Mouse (Mus musculus) hindbrain, embryonic 13.5 days (tissue): ENCODE results near the gene Canx. TPM values are rescaled to one million over a fixed set of nuclear protein-coding genes. Genes with fewer than 3 reads are reported as not detected.
A peak's percentile ranks its signal among the peaks of the same experiment; 100 is the strongest.

Experiments used
- ATAC-seq: fragments of 200-750 bp; cut with Nextera tagmentation; 2 replicates; pipeline ENCODE4 v1.8.0; 2017; ENCODE audit warnings: moderate TSS enrichment; ENCODE audit not compliant: low FRiP score
- H3K27ac ChIP-seq: fragments of 300-500 bp; sonication (generic); 2 replicates; pipeline ENCODE4 v1.5.1; 2015; ENCODE audit warnings: inconsistent platforms, mild to moderate bottlenecking, moderate library complexity
- H3K27me3 ChIP-seq: fragments of 300-500 bp; sonication (generic); 2 replicates; pipeline ENCODE4 v1.6.1; 2015; ENCODE audit warnings: mild to moderate bottlenecking, inconsistent platforms
- H3K36me3 ChIP-seq: fragments of 300-500 bp; sonication (generic); 2 replicates; pipeline ENCODE4 v1.6.1; 2015; ENCODE audit warnings: mild to moderate bottlenecking, inconsistent platforms
- H3K4me1 ChIP-seq: fragments of 300-500 bp; sonication (generic); replicated peaks from 2 replicates; pipeline ENCODE4 v1.6.1; 2015; ENCODE audit warnings: inconsistent platforms
- H3K4me2 ChIP-seq: fragments of 300-500 bp; sonication (generic); 2 replicates; pipeline ENCODE4 v1.6.1; 2015; ENCODE audit warnings: inconsistent platforms, mild to moderate bottlenecking, moderate library complexity
- H3K4me3 ChIP-seq: fragments of 300-500 bp; sonication (generic); 2 replicates; pipeline ENCODE4 v1.5.1; 2015; ENCODE audit warnings: mild to moderate bottlenecking, inconsistent platforms
- H3K9ac ChIP-seq: fragments of 300-500 bp; sonication (generic); 2 replicates; pipeline ENCODE4 v1.6.1; 2015; ENCODE audit warnings: mild to moderate bottlenecking, inconsistent platforms
- H3K9me3 ChIP-seq: fragments of 300-500 bp; sonication (generic); 2 replicates; pipeline ENCODE4 v1.6.1; 2016; ENCODE audit warnings: inconsistent platforms
- WGBS: fragments of 180-500 bp; shearing (Covaris S2); methylation state at CpG from one replicate; pipeline ENCODE4 v1.1.7; 2015; 5-methylcytosine and 5-hydroxymethylcytosine counted together
- polyA plus RNA-seq: library from polyadenylated mRNA; unstranded; fragments of >200 nt; fragmentation: Nextera tagmentation; extraction: Ambion mirVana; gene quantifications from 2 replicates; pipeline ENCODE4 v1.2.1, GENCODE M21; 2015

Canx gene
- polyA plus RNA-seq, 1 experiment from 2014 or later: 269 TPM

DNA sequence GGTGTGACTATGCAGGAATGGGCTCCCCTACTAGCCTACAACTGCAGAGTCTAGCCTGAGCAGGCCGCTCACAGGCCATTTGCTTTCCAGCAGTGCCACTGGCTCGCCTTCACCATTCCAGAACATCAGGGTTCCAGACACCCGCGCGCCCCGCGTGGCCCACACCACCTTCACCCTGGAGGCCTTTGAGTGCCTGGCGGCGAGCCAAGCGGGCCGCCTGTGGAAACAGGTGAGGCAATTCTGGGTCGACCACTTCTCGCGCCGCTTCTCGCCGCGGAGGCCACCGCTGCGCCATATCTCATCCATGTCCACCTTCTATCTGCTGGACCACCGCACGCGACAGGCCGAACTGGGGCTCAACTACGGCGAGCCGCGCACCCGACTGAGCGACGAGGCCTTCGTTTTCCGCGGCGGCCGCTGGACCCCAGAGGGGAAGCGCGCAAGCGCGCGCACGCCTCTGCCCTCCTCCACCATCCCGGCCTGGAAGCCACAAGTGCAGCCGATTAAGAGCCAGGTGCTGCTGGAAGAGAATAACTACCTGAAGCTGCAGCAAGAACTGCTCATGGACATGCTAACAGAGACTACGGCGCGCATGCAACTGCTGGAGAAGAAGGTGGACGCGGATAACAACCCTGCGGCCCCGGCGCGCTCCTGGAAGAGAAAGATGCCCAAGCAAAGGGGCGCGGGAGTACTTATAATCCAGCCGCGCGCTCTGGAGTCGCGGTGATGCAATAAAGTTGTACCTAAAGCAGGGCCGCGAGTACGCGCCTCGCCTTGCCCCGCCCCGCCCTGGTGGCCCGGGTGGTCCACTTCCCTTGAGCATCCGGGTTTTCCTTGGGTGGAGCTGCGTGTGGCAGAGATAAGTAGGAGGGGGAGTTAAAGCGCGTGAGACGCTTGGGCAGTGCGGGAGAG lies 33.7 kb upstream of the Canx start:
- peak overlapping the region; percentile 73 for H3K9ac ChIP-seq
- H3K4me2 ChIP-seq: peak overlapping the region; percentile 89
- peak overlapping the region; percentile 56 for H3K4me3 ChIP-seq
- no peaks in the 10 kb centered on the region for H3K9me3 ChIP-seq
- peak overlapping the region; percentile 72 for H3K27ac ChIP-seq
- H3K4me1 ChIP-seq: peaks cover 9% of the 10 kb centered on the region; the same call in 1 of the 2 replicates
- peak; percentile 79 for ATAC-seq
- peaks cover 24% of the 10 kb centered on the region for H3K27me3 ChIP-seq
- H3K36me3 ChIP-seq: no peaks in the 10 kb centered on the region
- 3% methylated on average over 74 of the region's 74 CpGs for WGBS

DNA sequence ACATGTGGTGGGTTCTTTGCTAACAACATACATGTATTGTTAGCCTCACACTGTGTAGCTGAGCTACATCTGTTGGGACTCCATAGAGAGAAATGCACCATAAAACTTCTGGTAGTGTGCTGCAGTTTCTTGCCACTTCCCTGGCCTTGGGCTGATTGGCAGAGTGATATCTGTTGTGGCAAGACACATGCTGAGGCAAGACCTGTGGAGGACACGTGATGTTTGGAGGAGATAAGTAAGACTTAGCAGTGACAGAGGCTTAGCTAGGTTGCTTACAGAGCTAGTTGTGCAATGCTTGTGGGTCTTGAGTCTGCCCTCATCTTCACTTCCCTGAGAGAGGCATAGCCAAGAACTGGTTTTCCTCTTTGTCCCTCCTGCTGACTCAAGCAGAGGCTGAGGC lies 29.9 kb upstream of the Canx start:
- peaks cover 17% of the 10 kb centered on the region for H3K27me3 ChIP-seq
- 75% methylated on average over 1 of the region's 1 CpGs for WGBS
- ATAC-seq: no peak
- H3K36me3 ChIP-seq: no peaks in the 10 kb centered on the region
- no peak overlapping the region for H3K4me2 ChIP-seq
- H3K4me3 ChIP-seq: no peak overlapping the region
- peaks cover 9% of the 10 kb centered on the region; the same call in 1 of the 2 replicates for H3K4me1 ChIP-seq
- H3K9me3 ChIP-seq: no peaks in the 10 kb centered on the region
- H3K9ac ChIP-seq: no peak overlapping the region
- no peak overlapping the region for H3K27ac ChIP-seq

DNA sequence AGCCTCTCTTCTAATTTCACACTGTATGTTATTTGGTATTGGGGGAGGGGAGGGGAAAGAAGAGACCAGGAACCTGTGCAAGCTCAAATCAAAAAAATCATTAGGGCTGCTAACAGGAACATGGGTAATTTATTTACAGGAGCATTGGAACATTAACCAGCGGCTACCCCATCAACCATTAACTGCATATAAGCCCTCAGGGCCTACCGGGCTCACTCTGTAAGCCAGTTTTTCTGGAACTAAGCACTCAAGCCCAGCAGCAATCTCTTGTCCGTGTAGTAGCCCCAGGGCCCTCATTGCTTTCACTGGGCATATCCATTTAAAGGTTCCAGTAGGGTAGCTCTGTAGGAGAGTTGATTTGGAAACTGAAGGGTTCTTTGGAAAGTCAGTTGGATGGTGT lies 29.4 kb upstream of the Canx start:
- Histone ChIP-seq H3K27me3 (peaks cover 17% of the 10 kb centered on the region), H3K36me3 (no peaks in the 10 kb centered on the region), H3K27ac (no peak overlapping the region), H3K9me3 (no peaks in the 10 kb centered on the region), H3K4me3 (no peak overlapping the region), H3K4me2 (no peak overlapping the region), H3K9ac (no peak overlapping the region), H3K4me1 (peaks cover 9% of the 10 kb centered on the region; the same call in 1 of the 2 replicates)
- WGBS: 56% methylated on average over 3 of the region's 3 CpGs
- ATAC-seq: no peak

DNA sequence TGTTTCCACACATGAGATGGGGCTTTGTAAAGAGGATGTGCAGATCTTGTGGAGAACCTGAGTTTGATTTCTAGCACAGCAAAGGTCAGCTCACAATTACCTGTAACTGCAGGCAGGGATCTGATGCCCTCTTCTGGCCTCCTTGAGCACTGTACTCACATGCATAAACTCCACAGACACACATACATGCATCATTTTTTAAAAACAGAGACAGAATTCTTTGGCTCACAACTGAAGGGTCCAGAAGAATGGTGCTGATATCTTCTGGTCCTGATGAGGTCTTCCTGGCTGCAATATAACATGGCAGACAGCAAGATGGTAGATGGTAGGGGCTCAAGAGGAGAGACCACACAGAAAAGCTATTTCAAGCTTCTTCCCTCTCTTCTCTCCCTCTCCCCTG lies 28.7 kb upstream of the Canx start, which contains the start of gene Cby3:
Gene Cby3 (plus strand): TSS at position 301 of the 400 bp plus-strand sequence.
- H3K9me3 ChIP-seq: no peaks in the 10 kb centered on the region
- peaks cover 15% of the 10 kb centered on the region for H3K27me3 ChIP-seq
- H3K4me3 ChIP-seq: no peak within 1 kb of the TSS
- H3K4me2 ChIP-seq: no peak within 1 kb of the TSS
- H3K27ac ChIP-seq: no peak within 1 kb of the TSS
- peaks cover 5% of the 10 kb centered on the region; the same call in 1 of the 2 replicates for H3K4me1 ChIP-seq
- H3K36me3 ChIP-seq: no peaks in the 10 kb centered on the region
- no peak within 1 kb of the TSS for H3K9ac ChIP-seq
- ATAC-seq: no peak

DNA sequence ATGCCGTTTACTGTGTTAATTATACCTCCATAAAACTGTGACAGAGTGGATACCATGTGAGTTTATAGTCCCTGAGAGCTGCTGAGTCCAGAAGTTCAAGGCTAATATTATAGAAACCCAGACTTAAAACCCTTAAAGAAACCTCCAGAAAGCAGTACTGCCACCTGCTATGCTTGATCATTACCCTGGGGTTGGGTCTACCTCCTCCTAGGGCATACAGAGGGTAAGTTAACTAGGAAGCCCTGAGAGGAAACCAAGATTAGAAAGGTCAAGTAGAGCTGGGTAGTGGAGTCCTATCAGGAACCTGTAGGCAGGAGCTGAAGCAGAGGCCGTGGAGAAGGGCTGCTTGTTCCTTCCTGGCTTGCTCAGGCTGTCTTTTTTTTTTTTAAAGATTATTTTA lies 26.7 kb upstream of the Canx start:
- WGBS: 90% methylated on average over 2 of the region's 2 CpGs
- Histone ChIP-seq H3K4me3 (no peak overlapping the region), H3K9me3 (no peaks in the 10 kb centered on the region), H3K9ac (no peak overlapping the region), H3K27me3 (no peaks in the 10 kb centered on the region), H3K27ac (no peak overlapping the region), H3K4me2 (no peak overlapping the region), H3K36me3 (no peaks in the 10 kb centered on the region), H3K4me1 (no peaks in the 10 kb centered on the region)
- ATAC-seq: no peak

DNA sequence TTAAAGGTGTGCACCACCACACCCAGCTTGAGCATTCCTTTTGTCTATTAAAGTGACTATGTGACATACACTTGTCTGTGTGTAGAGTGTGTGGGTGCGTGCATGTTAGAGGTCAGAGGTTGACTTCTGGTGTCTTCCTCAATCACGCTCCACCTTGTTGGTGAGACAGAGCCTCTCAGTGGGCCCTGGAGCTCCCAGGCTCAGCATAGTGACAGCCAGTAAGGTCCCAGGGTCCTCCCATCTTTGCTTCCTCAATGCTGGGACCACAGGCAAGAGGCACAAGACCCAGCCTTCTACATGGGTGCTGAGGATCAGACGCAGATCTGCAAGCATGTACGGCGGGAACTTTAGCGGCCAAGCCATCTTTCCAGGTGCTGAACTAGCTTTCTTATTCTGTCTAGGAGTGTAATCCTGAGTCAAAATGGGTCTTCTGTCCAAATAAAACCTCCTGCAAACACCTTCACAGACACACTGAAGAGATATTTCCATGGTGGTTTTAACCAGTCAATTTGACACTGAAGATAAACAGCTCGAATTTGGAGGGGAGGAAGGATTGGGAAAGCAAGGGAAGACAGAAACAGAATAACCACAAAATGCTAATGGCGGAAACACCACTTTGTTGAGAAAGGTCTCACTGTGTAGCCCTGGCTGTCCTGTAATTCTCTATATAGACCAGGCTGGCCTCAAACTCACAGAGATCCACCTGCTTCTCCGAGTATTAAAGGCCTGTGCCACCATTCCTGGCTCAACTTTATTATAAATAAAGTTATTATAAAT lies 21.0 kb upstream of the Canx start:
- 90% methylated on average over 9 of the region's 9 CpGs for WGBS
- no peak for ATAC-seq
- H3K4me3 ChIP-seq: no peak overlapping the region
- H3K4me1 ChIP-seq: no peaks in the 10 kb centered on the region
- no peaks in the 10 kb centered on the region for H3K9me3 ChIP-seq
- no peak overlapping the region for H3K4me2 ChIP-seq
- no peak overlapping the region for H3K9ac ChIP-seq
- no peaks in the 10 kb centered on the region for H3K36me3 ChIP-seq
- no peaks in the 10 kb centered on the region for H3K27me3 ChIP-seq
- H3K27ac ChIP-seq: no peak overlapping the region

DNA sequence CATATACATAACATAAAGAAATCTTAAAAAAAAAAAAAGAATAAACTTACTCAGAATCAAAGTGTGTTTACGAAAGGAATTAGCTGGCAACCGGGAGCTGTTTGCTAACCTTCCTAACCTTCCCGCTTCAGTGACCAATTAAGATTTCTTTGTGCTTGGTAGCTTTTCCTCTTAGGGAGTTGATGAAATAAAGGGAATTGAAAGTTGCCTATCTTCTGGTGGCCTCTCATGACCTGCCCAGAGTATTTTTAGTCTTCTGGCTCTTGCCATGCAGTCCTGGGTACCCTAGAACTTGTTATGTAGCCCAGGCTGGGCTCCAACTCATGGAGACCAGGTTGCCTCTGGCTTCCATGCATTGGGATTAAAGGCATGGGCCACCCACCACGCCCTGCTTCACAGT lies 20.0 kb upstream of the Canx start:
- Histone ChIP-seq H3K4me2 (no peak overlapping the region), H3K27me3 (no peaks in the 10 kb centered on the region), H3K36me3 (no peaks in the 10 kb centered on the region), H3K4me1 (no peaks in the 10 kb centered on the region), H3K27ac (no peak overlapping the region), H3K9me3 (no peaks in the 10 kb centered on the region), H3K9ac (no peak overlapping the region), H3K4me3 (no peak overlapping the region)
- 87% methylated on average over 4 of the region's 4 CpGs for WGBS
- no peak for ATAC-seq

DNA sequence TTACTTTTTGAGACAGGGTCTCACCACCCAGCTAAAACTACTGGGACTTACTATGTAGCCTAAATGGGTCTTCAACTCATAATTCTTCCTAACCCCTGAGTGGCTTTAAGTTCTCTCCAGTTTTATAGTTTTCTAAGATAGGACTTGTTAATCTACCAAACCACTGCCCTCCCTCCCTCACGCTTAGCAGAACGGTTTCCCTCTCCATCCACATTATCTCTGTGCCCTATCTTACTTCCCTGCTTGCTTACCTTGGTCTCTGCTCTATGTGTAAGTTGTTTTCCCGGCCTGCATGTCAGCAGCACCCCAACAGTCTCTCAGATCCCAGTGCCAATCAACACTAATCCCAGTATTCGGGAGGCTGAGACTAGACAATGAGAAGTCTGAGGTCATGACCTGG lies 11.4 kb upstream of the Canx start:
- H3K4me2 ChIP-seq: no peak overlapping the region
- H3K4me3 ChIP-seq: no peak overlapping the region
- no peaks in the 10 kb centered on the region for H3K4me1 ChIP-seq
- no peak overlapping the region for H3K27ac ChIP-seq
- WGBS: 78% methylated on average over 4 of the region's 4 CpGs
- no peaks in the 10 kb centered on the region for H3K36me3 ChIP-seq
- no peak overlapping the region for H3K9ac ChIP-seq
- ATAC-seq: no peak
- H3K9me3 ChIP-seq: no peaks in the 10 kb centered on the region
- no peaks in the 10 kb centered on the region for H3K27me3 ChIP-seq

DNA sequence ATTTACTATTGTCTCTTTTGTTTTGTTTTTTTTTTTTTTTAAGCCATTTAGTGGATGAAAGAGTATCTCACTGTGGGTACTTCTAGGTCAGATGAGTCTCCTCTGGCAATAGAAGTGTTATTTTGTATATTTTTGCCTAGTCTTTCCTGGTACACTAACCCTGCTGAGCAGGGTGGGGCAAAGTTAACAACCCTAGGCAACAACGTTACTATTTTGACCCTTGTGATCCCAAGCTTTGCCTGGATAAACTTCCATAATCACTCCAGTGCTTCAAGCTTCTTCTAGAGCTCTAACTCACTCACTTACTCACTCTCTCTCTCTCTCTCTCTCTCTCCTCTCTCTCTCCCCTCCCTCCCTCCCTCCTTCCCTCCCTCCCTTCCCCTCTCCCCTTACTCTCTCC lies 10.7 kb upstream of the Canx start:
- 62% methylated on average over 1 of the region's 1 CpGs for WGBS
- Histone ChIP-seq H3K27ac (no peak overlapping the region), H3K4me2 (no peak overlapping the region), H3K36me3 (no peaks in the 10 kb centered on the region), H3K27me3 (no peaks in the 10 kb centered on the region), H3K9ac (no peak overlapping the region), H3K9me3 (no peaks in the 10 kb centered on the region), H3K4me1 (no peaks in the 10 kb centered on the region), H3K4me3 (no peak overlapping the region)
- no peak for ATAC-seq

DNA sequence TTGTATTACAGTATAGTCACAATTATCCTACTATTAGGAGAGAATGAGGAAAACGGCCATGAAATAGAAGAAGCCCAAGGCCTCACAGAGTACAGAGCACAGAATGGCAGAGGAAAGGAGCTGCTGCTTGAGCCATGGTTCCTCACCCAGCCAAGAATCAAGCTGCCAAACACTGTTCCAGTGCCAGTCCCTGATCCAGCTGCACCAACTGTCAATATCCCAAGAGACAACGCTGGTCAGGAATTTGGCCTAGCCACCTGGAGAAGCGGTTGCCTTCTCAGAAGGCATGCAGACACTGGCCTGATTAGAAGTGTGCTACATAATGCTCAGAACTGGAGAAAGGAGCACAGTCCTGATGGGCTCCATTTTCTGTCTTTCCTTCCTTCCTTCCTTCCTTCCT lies 7.7 kb upstream of the Canx start:
- Histone ChIP-seq H3K9ac (no peak overlapping the region), H3K36me3 (no peaks in the 10 kb centered on the region), H3K4me2 (no peak overlapping the region), H3K9me3 (no peaks in the 10 kb centered on the region), H3K4me3 (no peak overlapping the region), H3K27ac (no peak overlapping the region), H3K4me1 (no peaks in the 10 kb centered on the region), H3K27me3 (no peaks in the 10 kb centered on the region)
- WGBS: 88% methylated on average over 3 of the region's 3 CpGs
- no peak for ATAC-seq

DNA sequence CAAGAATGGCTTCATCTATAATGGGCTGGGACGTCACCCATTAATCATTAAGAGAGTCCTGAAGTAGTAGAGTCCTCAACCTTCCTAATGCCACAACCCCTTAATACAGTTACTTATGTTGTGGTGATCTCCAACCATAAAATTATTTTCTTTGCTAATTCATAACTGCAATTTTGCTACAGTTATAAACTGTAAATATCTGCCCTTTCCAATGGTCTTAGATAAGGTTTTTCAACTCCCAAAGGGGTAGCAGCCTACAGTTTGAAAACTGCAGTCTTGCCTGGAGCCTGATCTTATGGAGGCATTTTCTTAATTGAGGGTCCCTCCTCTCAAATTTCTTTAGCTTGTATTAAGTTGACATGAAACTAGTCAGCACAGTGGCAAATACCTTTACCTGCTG lies 3.9 kb upstream of the Canx start:
- no peak overlapping the region for H3K4me3 ChIP-seq
- no peak for ATAC-seq
- no peak overlapping the region for H3K9ac ChIP-seq
- 94% methylated on average over 1 of the region's 1 CpGs for WGBS
- H3K27me3 ChIP-seq: no peaks in the 10 kb centered on the region
- no peak overlapping the region for H3K4me2 ChIP-seq
- no peaks in the 10 kb centered on the region for H3K36me3 ChIP-seq
- H3K27ac ChIP-seq: no peak overlapping the region
- peaks cover 12% of the 10 kb centered on the region for H3K4me1 ChIP-seq
- no peaks in the 10 kb centered on the region for H3K9me3 ChIP-seq

DNA sequence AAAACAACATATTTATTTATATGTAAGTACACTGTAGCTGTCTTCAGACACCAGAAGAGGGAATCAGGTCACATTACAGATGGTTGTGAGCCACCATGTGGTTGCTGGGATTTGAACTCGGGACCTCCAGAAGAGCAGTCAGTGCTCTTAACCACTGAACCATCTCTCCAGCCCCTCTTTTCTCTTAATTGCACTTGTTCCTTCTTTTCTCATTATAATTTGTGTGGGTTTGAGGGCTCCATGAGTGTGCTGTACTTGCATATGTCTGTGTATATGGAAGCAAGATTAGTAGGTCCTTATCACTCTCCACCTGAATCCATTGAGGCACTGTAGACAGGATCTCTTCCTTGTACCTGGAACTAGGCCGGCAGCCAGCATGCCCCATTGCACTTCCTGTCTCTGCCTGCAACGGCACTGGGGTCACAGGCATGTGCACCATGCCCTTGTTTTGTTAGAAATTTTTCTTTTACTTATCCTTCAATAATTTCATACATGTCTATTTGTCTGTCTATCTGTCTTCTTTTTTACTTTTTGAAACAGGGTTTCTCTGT lies 2.7 kb upstream of the Canx start:
- no peak overlapping the region for H3K4me2 ChIP-seq
- H3K9ac ChIP-seq: no peak overlapping the region
- no peak for ATAC-seq
- H3K27me3 ChIP-seq: no peaks in the 10 kb centered on the region
- no peaks in the 10 kb centered on the region for H3K36me3 ChIP-seq
- H3K4me1 ChIP-seq: peaks cover 25% of the 10 kb centered on the region
- H3K9me3 ChIP-seq: no peaks in the 10 kb centered on the region
- no peak overlapping the region for H3K27ac ChIP-seq
- WGBS: 94% methylated on average over 3 of the region's 3 CpGs
- H3K4me3 ChIP-seq: no peak overlapping the region
